Mouse (Mus musculus): ENCODE measurements at regions not wholly inside any gene's neighbourhood (a gene's known extent, or its start where the extent isn't known, plus 50 kb on each side); places are given as distances from the start of the nearest gene placed in this dataset.

- TF ChIP-seq ZNF384 (IDR thresholded peaks at IDR 0.05; ENCODE audit: low read depth, low read length), result no peak
- TF ChIP-seq ZC3H11A (IDR thresholded peaks at IDR 0.05; ENCODE audit: borderline replicate concordance, low read depth, low read length), result no peak
Measured at GRCm38 (mm10) chr11:37412868-37413267, 177.1 kb upstream of the Tenm2 start.

All from ES-E14 (cell line).